Mouse (Mus musculus) liver, embryonic 11.5 days (tissue): ENCODE results near the gene Slc6a9. TPM values are rescaled to one million over a fixed set of nuclear protein-coding genes. Genes with fewer than 3 reads are reported as not detected.

Experiments
- ATAC-seq: fragments of 200-750 bp; cut with Nextera tagmentation; replicated peaks from 2 replicates; pipeline ENCODE4 v1.8.0; 2017; ENCODE audit warnings: moderate number of reproducible peaks, mild to moderate bottlenecking, moderate TSS enrichment, moderate library complexity; ENCODE audit not compliant: low FRiP score
- DNase-seq: peaks from one replicate; pipeline ENCODE4 v3.0.0-alpha.2; 2017; ENCODE audit warnings: low spot score
- H3K27ac ChIP-seq: fragments of 300-500 bp; sonication (generic); 2 replicates; pipeline ENCODE4 v1.5.1; 2014; ENCODE audit warnings: mild to moderate bottlenecking, low read depth, low read length, control low read depth
- H3K27me3 ChIP-seq: fragments of 300-500 bp; sonication (generic); replicated peaks from 2 replicates; pipeline ENCODE4 v1.6.1; 2014; ENCODE audit warnings: low read length, mixed read lengths; ENCODE audit not compliant: control insufficient read depth, insufficient read depth
- H3K36me3 ChIP-seq: fragments of 300-500 bp; sonication (generic); 2 replicates; pipeline ENCODE4 v1.6.1; 2014; ENCODE audit warnings: mild to moderate bottlenecking, low read length, moderate library complexity, mixed read lengths; ENCODE audit not compliant: control insufficient read depth, insufficient read depth
- H3K4me1 ChIP-seq: fragments of 300-500 bp; sonication (generic); replicated peaks from 2 replicates; pipeline ENCODE4 v1.6.1; 2014; ENCODE audit warnings: low read length, mixed read lengths; ENCODE audit not compliant: control insufficient read depth, insufficient read depth
- H3K4me2 ChIP-seq: fragments of 300-500 bp; sonication (generic); 2 replicates; pipeline ENCODE4 v1.6.1; 2014; ENCODE audit warnings: mild to moderate bottlenecking, control low read depth, moderate library complexity
- H3K4me3 ChIP-seq: fragments of 300-500 bp; sonication (generic); 2 replicates; pipeline ENCODE4 v1.5.1; 2014; ENCODE audit warnings: low read depth, low read length, control low read depth
- H3K9ac ChIP-seq: fragments of 300-500 bp; sonication (generic); 2 replicates; pipeline ENCODE4 v1.6.1; 2014; ENCODE audit warnings: low read depth, low read length, control low read depth
- H3K9me3 ChIP-seq: fragments of 300-500 bp; sonication (generic); 2 replicates; pipeline ENCODE4 v1.6.1; 2016; ENCODE audit warnings: low read length, inconsistent platforms, mixed read lengths; ENCODE audit not compliant: control insufficient read depth
- WGBS: fragments of 180-500 bp; shearing (Covaris S2); extraction: QIAGEN DNeasy Blood & Tissue Kit; methylation state at CpG from one replicate; pipeline ENCODE4 v1.1.7; 2014; 5-methylcytosine and 5-hydroxymethylcytosine counted together
- polyA plus RNA-seq: library from polyadenylated mRNA; unstranded; fragments of >200 nt; fragmentation: Nextera tagmentation; extraction: Ambion mirVana; gene quantifications from 2 replicates; pipeline ENCODE4 v1.2.1, GENCODE M21; 2014

Gene Slc6a9
- polyA plus RNA-seq, 1 experiment from 2014 or later, result 26.3 TPM

DNA sequence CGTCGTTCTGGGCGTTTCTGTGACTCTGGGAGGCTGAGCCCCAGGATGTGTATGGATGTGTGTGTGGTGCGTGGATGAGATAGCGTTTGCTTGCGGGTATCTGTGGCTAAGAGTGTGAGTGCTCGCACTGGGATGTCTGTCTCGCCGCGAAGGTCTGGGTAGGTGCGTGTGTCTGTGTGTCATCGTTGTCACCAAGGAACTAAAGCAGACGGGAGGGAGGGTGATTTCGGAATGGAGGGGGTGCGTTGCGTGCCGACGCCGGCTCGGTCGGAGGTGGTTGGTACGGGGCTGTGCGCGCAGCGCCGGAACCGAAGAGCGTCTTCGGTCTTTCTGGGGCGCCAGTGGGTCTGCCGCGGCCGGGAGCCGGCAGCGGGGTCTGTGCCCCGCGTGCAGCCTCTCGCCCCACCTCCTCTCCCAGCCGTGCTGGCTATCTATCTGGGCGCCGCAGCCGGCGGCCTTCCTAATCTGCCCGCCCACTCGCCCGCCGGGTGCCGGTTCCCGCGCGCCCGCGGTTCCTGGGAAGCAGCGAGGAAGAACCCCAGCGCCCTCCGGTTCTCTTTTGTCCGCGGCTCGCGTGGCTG is 1.3 kb downstream of the Slc6a9 start:
- ATAC-seq (peak; percentile 67), DNase-seq (peak; percentile 75)

DNA sequence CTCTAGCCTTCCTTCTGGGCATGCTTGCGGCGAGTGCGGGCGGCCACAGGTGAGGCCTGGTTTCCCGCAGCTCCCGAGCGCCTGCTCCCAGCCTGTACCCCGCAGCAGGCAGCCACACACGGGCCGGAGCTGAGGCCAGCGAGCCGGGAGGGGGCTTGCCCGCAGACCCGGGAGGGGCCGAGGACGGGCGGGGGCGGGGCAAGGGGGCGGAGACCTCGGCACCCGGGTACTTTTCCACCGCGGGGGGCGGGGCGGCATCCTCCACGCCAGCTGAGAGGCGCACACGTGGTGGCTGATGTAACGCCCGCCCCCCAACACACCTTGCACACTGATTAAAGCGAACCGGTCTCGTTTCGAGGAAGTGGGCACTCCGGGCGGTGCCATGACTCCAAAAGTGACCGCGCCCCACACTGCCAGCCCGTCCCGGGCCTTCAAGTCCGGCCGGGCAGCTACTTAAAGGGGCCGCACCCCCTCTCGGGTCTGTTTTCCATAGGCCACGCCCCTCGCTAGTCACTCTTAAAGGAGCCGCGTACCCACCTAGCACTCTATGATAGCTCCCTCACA is 2.0 kb downstream of the Slc6a9 start:
- peaks cover 52% of the 10 kb centered on the region for H3K4me1 ChIP-seq
- H3K9me3 ChIP-seq, result no peaks in the 10 kb centered on the region
- H3K4me3 ChIP-seq, result peak overlapping the region; percentile 85
- no peaks in the 10 kb centered on the region for H3K27me3 ChIP-seq
- H3K27ac ChIP-seq, result peak overlapping the region; percentile 99
- peak overlapping the region; percentile 93 for H3K4me2 ChIP-seq
- peak overlapping the region; percentile 90 for H3K9ac ChIP-seq
- DNase-seq (peak; percentile 95), ATAC-seq (peak; percentile 79)
- 1% methylated on average over 47 of the region's 48 CpGs for WGBS
- H3K36me3 ChIP-seq, result 0 out of 2 replicates have a peak, but pooled peaks cover 2% of the 10 kb centered on the region

More for the DNA sequence above, 1.3 kb downstream of the Slc6a9 start:
- Histone ChIP-seq H3K4me2 (peak overlapping the region; percentile 93), H3K4me1 (peaks cover 59% of the 10 kb centered on the region), H3K27me3 (no peaks in the 10 kb centered on the region), H3K9ac (peak overlapping the region; percentile 90), H3K27ac (peak overlapping the region; percentile 99), H3K4me3 (peak overlapping the region; percentile 85), H3K9me3 (no peaks in the 10 kb centered on the region), H3K36me3 (0 out of 2 replicates have a peak, but pooled peaks cover 2% of the 10 kb centered on the region)
- under 1% methylated on average over 57 of the region's 60 CpGs for WGBS

DNA sequence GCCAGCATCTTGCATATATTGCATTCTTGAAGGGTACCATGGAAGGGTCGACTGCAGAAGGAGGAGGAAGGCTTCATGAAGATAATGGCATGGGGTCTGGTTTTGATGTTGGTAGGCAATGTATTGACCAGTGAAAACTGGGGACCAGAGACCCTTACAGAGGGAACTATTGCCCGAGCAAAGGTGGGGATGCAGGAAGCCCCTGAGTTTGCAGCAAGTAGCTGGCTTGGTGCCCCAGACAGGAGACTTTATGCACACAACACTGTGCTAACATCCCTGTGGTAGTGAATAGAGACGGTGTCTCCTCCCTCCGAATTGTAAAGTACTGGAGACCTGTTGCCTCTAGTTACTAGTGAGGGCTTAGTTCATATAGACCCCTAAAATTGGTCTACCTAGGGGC is 3.0 kb downstream of the Slc6a9 start:
- WGBS, result 70% methylated on average over 4 of the region's 4 CpGs
- Histone ChIP-seq H3K9me3 (no peaks in the 10 kb centered on the region), H3K9ac (peak overlapping the region; percentile 90), H3K4me2 (peak overlapping the region; percentile 93), H3K27ac (peak overlapping the region; percentile 45; the same call in 1 of the 2 replicates), H3K27me3 (no peaks in the 10 kb centered on the region), H3K4me1 (peaks cover 43% of the 10 kb centered on the region), H3K36me3 (0 out of 2 replicates have a peak, but pooled peaks cover 2% of the 10 kb centered on the region), H3K4me3 (peak overlapping the region; percentile 85)
- DNase-seq (no peak), ATAC-seq (no peak)

DNA sequence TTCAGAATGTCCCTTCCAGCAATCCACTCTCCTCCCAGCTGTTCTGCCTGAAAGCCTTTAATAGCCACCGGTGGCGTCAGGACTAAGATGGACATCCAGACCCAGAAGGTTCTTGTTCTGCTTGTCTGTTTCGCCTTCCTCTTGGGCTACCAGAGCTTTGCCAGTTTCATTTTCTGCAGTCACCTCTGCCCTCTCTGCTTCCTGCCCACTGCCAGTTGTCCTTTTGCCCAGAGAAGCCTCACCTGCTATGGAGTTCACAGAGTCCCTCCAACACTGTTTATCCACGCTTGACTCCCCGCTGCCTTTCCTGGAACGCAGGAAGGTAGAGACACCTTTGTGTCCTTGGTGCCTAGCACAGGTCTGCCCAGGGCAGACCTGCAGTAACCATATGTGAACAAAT is 5.1 kb downstream of the Slc6a9 start:
- 0 out of 2 replicates have a peak, but pooled peaks cover 2% of the 10 kb centered on the region for H3K36me3 ChIP-seq
- WGBS, result 86% methylated on average over 6 of the region's 6 CpGs
- H3K4me2 ChIP-seq, result no peak overlapping the region
- no peak for ATAC-seq
- H3K4me1 ChIP-seq, result peaks cover 30% of the 10 kb centered on the region
- H3K27ac ChIP-seq, result no peak overlapping the region
- H3K27me3 ChIP-seq, result no peaks in the 10 kb centered on the region
- no peak for DNase-seq
- no peak overlapping the region for H3K4me3 ChIP-seq
- H3K9ac ChIP-seq, result no peak overlapping the region
- no peaks in the 10 kb centered on the region for H3K9me3 ChIP-seq

DNA sequence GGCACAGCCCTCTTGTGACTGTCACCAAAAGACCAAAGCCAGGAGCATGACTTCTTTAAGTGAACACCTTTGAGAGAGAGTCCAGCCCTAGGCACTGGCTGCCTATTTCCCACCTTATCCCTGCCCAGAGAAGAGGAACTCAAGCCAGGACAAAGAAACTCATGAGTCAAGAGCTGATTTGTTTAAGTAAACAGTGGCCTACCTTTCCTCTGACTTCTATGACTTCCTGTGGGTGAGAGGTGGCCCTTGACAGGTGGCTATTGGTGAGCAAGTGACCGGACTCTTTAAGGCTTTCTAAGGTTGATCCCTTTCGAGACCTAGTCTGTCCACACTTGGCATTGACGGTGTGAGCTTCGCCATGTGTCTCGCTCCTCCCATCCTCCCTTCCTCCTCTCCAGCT is 6.5 kb downstream of the Slc6a9 start:
- no peak overlapping the region for H3K9ac ChIP-seq
- ATAC-seq (no peak), DNase-seq (no peak)
- WGBS, result 88% methylated on average over 5 of the region's 5 CpGs
- no peaks in the 10 kb centered on the region for H3K9me3 ChIP-seq
- H3K4me2 ChIP-seq, result no peak overlapping the region
- H3K4me3 ChIP-seq, result no peak overlapping the region
- H3K36me3 ChIP-seq, result peaks cover 3% of the 10 kb centered on the region; the same call in 1 of the 2 replicates
- no peaks in the 10 kb centered on the region for H3K27me3 ChIP-seq
- no peak overlapping the region for H3K27ac ChIP-seq
- peaks cover 25% of the 10 kb centered on the region for H3K4me1 ChIP-seq

DNA sequence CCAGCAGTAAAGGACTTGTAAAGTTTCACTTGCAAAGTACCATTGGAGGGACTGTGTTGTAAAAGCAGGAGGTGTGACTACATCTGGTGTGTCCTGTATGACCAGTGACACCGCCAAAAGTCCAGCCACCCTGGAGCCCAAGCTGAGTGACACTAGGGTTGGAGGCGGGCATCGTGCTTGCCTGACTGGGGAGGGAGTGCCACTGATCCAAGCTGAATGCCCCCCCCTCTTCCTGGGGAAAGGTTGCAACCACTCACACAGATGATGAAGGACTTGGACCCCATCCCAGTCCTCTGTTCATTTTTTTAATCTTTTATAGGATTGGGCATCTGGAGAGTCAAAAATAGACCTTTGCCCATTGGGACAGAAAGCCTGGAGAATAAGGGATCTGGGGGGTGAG is 7.3 kb downstream of the Slc6a9 start:
- Histone ChIP-seq H3K27me3 (no peaks in the 10 kb centered on the region), H3K4me3 (no peak overlapping the region), H3K9ac (no peak overlapping the region), H3K4me2 (no peak overlapping the region), H3K27ac (no peak overlapping the region), H3K36me3 (peaks cover 9% of the 10 kb centered on the region; the same call in 1 of the 2 replicates), H3K9me3 (no peaks in the 10 kb centered on the region), H3K4me1 (peaks cover 25% of the 10 kb centered on the region)
- ATAC-seq, result no peak
- no peak for DNase-seq
- 83% methylated on average over 3 of the region's 3 CpGs for WGBS

DNA sequence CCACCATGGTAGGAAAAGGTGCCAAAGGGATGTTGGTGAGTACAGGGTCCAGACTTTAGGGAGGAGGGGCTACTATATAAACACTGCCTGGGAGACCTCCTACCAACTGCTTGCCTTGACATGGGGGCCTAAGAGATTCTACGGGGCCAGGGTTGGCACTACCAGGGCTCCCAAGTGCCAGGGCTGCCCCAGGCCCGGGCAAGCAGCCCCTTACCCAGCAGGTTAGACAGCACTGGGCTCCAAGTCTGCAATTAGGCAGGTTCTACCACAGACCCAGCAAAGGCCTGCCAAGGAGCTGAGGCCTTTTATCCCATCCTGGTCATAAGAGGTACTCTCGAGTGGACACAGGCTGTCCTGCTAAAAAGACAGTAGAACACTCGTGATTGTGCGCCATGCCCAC is 8.8 kb downstream of the Slc6a9 start:
- peaks cover 9% of the 10 kb centered on the region; the same call in 1 of the 2 replicates for H3K36me3 ChIP-seq

DNA sequence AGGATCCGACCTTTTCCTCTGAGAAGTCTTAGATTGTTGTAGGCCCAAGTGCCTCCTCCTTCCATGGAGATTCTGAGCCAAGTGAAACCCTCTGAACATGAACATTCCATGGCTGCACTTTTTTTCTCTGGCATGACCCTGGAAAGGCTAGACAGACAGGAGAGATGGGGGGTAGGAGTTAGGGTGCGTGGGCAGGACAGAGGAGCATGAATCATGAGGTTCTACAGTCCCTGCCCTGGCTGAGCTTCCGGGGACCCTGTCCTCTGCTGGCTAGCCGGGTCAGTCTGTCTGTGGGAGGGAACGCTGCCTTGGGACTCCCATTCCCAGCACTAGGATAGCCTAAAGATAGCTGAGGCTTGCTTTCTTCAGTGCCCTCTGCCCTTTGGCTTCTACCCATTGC is 10.2 kb downstream of the Slc6a9 start:
- WGBS, result 84% methylated on average over 5 of the region's 5 CpGs
- Histone ChIP-seq H3K4me3 (no peak overlapping the region), H3K4me1 (peaks cover 6% of the 10 kb centered on the region; the same call in 1 of the 2 replicates), H3K9ac (no peak overlapping the region), H3K27ac (no peak overlapping the region), H3K9me3 (no peaks in the 10 kb centered on the region), H3K4me2 (no peak overlapping the region), H3K36me3 (peaks cover 7% of the 10 kb centered on the region; the same call in 1 of the 2 replicates), H3K27me3 (no peaks in the 10 kb centered on the region)
- ATAC-seq, result no peak
- DNase-seq, result no peak

More for the DNA sequence above, 8.8 kb downstream of the Slc6a9 start:
- H3K9me3 ChIP-seq, result no peaks in the 10 kb centered on the region
- no peak overlapping the region for H3K4me3 ChIP-seq
- peaks cover 16% of the 10 kb centered on the region for H3K4me1 ChIP-seq
- H3K27me3 ChIP-seq, result no peaks in the 10 kb centered on the region
- no peak overlapping the region for H3K27ac ChIP-seq
- ATAC-seq (no peak), DNase-seq (no peak)
- H3K4me2 ChIP-seq, result no peak overlapping the region
- no peak overlapping the region for H3K9ac ChIP-seq
- 91% methylated on average over 5 of the region's 5 CpGs for WGBS

DNA sequence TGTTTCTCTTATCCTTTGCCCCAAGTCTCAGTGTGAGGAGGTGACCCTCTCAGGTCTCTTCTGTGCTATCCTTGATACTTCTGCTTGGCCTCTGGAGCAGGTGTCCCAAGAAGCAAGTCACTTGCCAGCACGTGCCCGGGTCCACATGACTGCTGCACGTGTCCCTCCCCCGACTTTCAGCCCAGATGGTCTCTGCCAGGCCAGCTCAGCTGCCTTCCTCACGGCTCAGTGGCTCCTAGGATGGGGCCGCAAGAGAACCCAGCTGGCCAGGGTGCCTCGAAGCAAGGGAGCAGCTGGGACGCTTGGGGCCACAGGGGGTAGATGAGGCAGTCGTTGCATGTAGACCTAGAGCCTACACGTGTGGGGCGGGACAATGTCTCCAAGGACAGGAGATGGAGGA is 11.0 kb downstream of the Slc6a9 start:
- Histone ChIP-seq H3K4me2 (no peak overlapping the region), H3K9me3 (no peaks in the 10 kb centered on the region), H3K36me3 (peaks cover 7% of the 10 kb centered on the region; the same call in 1 of the 2 replicates), H3K4me1 (0 out of 2 replicates have a peak, but pooled peaks cover 4% of the 10 kb centered on the region), H3K27me3 (no peaks in the 10 kb centered on the region), H3K9ac (no peak overlapping the region), H3K4me3 (no peak overlapping the region), H3K27ac (no peak overlapping the region)
- no peak for ATAC-seq
- DNase-seq, result no peak
- 84% methylated on average over 11 of the region's 11 CpGs for WGBS
